Mouse (Mus musculus) spleen, adult 12 weeks (tissue): ENCODE data around the gene Rasgef1b.

Source experiments
- DNase-seq: peaks from one replicate; pipeline ENCODE4 v3.0.0; 2022; ENCODE audit warnings: low spot score

Gene Rasgef1b

GRCm38 (mm10) chr5:99541999-99542765, 186.7 kb downstream of the Rasgef1b start:
- DNase-seq, result no peak

DNA sequence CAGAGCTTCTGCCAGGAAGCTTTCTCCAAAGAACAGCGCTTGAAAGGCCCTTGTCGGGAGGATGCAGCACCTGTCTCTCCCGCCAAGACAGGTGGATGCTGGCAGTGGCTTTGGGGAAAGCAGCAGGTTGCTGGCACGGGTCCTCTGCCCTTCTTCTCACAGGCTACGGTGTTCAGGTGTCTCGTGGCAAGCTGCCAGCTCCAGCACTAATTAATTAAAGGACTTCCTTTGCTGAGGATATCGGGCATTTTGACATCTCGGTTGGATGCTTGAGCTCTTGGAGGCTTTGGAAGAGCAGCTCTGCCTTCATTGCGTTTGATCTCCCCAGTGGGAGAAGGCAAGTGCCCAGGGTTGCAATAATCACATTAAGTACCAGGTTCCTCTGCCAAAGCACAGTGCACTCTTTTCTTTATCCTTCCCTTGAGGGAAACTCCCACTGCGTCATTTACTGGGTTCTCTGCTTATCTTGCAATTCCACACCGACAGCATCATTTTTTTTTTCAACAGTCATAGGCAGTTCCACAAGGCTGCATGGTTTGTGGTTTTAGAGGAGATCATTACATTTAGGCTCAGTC, 187.5 kb downstream of the Rasgef1b start:
- DNase-seq, result no peak

DNA sequence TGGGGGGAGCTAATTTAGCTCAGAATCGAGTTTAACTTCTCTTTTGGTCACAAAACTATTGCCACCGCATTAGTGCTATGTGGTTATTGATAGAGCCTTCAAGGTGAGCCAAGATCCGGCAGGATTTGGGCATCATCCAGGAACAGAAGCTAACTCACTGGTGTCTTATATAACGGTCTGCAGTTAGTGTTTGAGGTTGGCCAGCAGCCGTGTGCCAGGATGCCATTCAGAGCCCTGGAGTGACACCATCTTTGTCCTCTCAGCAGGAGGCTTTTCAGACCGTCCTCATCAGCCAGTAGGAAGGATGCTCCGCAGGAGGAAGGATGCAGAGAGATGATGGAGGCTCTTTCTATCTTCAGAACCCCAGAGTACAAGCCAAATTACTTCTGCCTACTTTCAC, 195.4 kb downstream of the Rasgef1b start:
- no peak for DNase-seq

- DNase-seq, result no peak
Measured at GRCm38 (mm10) chr5:99526797-99527201, 202.1 kb downstream of the Rasgef1b start.

- DNase-seq, result no peak
Measured at GRCm38 (mm10) chr5:99525649-99526048, 203.2 kb downstream of the Rasgef1b start.

GRCm38 (mm10) chr5:99522571-99523269, 206.1 kb downstream of the Rasgef1b start:
- DNase-seq, result no peak

DNA sequence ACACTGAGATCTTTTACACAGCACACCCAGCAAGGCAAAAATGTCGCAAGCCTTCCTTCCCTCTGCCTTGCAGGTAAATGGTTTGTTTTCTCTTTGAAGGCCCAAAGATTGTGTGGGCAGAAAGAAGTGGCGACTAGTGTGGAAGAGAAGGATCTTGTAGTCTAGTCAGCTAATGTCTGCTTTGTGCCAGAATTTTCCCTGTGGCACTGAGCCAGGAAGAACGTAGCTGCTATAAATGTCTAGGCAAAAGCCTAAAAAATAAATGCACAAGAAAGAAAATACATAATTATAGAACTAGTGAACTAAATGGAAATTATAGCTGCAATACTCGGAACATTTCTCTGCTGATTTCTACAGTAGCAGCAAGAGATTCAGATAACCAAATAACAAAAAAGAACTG, 207.5 kb downstream of the Rasgef1b start:
- DNase-seq, result no peak

DNA sequence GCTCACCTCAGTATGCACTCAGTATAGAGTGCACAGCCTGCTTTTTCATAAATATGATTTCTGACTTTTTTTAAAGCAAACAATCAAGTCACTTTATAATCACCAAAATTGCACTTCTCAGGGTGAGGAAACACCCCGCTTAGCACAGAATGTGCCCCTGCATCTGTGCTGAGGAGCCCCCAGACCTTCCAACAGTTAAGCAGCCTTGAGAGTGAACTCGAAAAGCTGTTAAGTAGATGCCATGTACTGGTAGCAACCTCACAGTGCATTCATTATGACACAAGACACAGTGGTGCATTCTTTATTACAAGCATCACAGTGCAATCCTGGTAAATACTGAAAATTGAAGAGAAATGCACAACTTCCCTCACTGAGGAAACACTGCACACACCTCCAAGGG, 209.3 kb downstream of the Rasgef1b start:
- no peak for DNase-seq

DNA sequence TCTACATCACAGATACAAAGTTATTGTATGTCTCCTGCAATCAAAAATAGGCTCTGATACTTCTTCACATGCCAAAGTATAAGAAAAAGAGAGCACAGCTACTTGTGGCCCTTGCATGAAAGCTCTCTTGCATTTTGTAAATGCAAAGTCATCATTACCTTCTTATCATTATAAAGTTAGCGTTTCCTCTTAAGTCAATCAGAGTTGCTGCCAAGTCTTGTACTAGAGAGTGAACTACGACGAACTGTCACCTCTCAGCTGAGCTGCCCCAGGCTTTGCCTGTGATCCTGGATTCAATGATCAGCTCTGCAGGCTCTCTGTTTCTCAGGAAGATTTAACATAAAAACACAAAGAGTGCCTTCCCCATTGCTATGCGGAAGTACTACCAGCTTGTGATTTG, 209.8 kb downstream of the Rasgef1b start:
- no peak for DNase-seq

GRCm38 (mm10) chr5:99516207-99516606, 212.7 kb downstream of the Rasgef1b start:
- no peak for DNase-seq

DNA sequence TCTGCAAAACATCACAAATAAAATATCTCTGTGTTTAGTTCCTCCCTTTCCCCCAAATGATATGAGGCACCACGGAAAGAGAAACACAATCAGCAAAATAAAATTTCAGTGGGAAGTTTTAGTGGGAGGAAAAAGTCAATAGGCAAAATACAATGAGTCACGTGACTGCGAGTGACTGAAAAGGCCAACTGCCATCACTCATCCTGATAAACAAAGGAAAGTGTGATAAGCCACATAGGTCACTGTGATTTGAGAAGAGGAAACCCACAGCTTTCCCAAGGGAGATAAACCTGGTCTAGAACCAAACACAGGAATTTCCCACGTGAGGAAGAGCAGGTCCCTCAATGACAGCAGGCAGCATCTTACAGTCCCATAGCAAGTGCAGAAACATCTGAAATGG, 213.1 kb downstream of the Rasgef1b start:
- no peak for DNase-seq

DNA sequence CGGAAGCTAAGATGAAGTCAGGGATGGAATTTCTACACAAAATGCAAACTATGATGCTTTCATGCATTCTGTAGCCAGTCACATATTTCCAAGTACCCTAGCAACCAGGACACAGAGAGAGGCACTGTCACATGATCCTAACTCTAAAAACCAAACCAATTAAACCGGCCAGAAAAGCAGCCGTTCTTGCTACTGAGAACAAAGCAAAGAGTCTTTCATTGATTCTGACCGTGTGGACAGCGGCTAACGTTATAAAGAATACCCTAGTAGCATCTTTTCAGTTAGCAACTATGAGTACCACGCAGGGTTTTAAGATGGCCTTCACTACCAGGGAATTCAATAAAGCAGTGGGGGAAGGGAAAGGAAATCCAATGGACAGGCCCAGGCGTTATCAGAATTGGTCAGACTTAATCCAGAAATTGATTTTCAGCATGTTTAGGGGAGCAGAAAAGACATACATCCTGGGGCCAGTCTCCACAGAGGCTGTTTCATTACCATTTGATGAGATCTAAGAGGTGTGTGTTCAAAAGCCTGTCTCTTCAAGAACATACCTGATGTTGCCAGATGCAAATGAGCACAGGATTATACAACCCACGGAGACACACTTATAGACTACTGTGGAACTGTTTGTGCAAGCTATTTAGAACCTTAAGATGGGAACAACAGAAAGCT, 215.5 kb downstream of the Rasgef1b start:
- DNase-seq, result no peak

GRCm38 (mm10) chr5:99511081-99511480, 217.8 kb downstream of the Rasgef1b start:
- no peak for DNase-seq

DNA sequence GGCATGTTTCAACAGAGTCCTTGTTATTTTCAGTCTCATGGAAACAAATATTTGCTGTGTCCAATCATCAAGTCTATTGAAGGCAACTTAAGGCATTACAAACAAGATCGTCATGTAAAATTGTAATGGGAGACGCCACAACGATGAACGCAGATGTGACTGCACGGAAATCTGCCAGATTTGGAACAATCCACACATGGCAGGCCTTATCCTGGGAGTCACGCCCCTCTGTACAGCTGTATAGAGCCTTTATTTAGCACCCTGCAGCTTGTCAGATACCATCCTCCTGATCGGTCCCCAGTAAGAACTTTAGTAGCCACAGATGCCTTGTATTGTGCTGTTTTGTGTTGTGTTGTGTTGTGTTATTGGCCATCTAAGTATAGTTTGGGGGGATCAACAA, 222.8 kb downstream of the Rasgef1b start:
- DNase-seq, result no peak

DNA sequence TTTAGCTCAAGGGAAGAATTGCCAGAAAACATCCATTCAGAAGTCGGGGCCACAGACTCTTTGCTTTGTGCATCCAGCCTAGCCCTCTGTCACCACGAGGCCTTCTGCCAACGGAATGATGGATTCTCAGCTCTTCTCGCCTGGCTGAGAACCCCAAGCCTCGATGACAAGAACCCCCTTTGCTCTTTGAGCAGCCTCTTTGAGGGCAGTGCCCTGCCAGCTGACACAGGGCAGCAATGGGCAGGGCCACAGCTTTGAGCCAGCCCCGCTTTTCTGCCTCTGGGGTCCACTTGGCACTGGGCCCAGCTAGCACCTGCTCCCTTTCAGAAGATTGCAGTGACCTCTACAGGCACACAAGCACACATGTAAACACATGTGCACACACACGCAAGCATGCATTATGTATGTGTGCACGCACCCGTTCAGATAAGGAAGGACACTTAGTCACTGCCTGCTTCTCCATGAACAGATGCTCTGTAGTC, 224.5 kb downstream of the Rasgef1b start:
- no peak for DNase-seq

- DNase-seq, result no peak
Measured at GRCm38 (mm10) chr5:99502681-99503080, 226.2 kb downstream of the Rasgef1b start.

DNA sequence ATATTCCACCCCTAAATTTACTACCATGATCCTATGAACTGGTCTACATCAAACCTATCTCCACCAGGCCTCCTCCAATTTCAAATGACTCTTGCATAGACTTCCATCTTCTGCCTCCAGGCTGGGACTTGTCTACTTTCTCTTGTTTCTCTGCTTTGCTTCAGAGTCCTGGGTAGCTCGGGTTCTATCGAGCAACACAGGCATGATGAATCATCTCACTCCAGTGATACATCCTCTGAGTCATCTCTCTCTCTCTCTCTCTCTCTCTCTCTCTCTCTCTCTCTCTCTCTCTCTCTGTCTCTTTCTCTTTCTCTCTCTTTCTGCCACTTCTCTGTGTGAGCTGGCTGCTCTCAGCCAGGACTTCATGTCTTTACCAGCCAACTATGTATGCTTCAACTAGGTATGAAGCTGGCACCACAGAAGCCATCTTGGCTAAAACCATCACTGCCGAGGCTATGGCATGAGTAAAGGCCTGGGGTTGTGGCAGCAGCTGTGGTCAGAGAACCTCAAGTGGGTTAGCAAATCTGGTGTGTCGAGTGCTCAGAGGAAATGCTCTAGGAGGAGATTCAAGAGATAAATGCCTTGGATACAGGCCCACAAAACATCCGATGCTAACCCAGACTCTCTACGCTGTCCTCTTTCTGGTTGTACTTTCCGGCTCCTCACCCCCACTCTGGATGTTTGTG, 229.3 kb downstream of the Rasgef1b start:
- no peak for DNase-seq

DNA sequence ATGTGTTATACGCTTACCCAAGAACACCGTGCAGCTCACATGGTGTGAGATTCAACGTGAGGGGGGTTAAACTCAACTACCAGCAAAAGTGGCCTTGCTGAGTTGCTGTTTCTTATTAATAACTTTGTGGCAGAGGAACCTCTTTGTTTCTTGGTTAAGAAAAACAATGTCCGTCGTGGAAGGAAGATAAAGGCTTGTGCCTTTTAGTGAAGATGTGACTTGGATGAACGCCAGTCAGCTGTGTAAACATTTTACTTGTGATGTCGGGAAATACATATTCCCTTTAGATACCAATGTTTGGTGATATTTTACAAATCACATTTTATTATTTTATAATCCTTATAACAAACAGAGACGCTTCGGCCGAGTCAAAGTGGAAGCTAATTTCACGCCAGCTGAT, 231.0 kb downstream of the Rasgef1b start:
- DNase-seq, result no peak

GRCm38 (mm10) chr5:99496931-99497782, 231.7 kb downstream of the Rasgef1b start:
- DNase-seq, result no peak

- no peak for DNase-seq
Measured at GRCm38 (mm10) chr5:99496157-99496453, 232.8 kb downstream of the Rasgef1b start.
